Mouse (Mus musculus): ENCODE measurements around the gene Clint1.

Gene Clint1

GRCm38 (mm10) chr11:45847548-45847947 lies 4.3 kb upstream of the Clint1 start:
- no peak for DNase-seq (ENCODE audit: low read depth, low spot score)

- DNase-seq (ENCODE audit: low read depth, low spot score), result no peak
Measured at GRCm38 (mm10) chr11:45848253-45848652, 3.6 kb upstream of the Clint1 start.

- no peak for DNase-seq (ENCODE audit: low read depth, low spot score)
Measured at GRCm38 (mm10) chr11:45849203-45849602, 2.6 kb upstream of the Clint1 start.

GRCm38 (mm10) chr11:45849859-45850258 lies 2.0 kb upstream of the Clint1 start:
- DNase-seq (ENCODE audit: low read depth, low spot score), result no peak

GRCm38 (mm10) chr11:45850317-45850716 lies 1.5 kb upstream of the Clint1 start:
- DNase-seq (ENCODE audit: low read depth, low spot score), result no peak

- DNase-seq (ENCODE audit: low read depth, low spot score), result peak; percentile 62
Measured at GRCm38 (mm10) chr11:45852124-45852994, 508 bp downstream of the Clint1 start.

- no peak for DNase-seq (ENCODE audit: low read depth, low spot score)
Measured at GRCm38 (mm10) chr11:45852995-45853317, 1.1 kb downstream of the Clint1 start.

- no peak for DNase-seq (ENCODE audit: low read depth, low spot score)
Measured at GRCm38 (mm10) chr11:45853916-45854315, 2.1 kb downstream of the Clint1 start.

- no peak for DNase-seq (ENCODE audit: low read depth, low spot score)
Measured at GRCm38 (mm10) chr11:45854381-45854780, 2.5 kb downstream of the Clint1 start.

- no peak for DNase-seq (ENCODE audit: low read depth, low spot score)
Measured at GRCm38 (mm10) chr11:45855407-45856148, 3.7 kb downstream of the Clint1 start.

- DNase-seq (ENCODE audit: low read depth, low spot score), result no peak
Measured at GRCm38 (mm10) chr11:45856149-45856516, 4.3 kb downstream of the Clint1 start.

GRCm38 (mm10) chr11:45861334-45861733 lies 9.5 kb downstream of the Clint1 start:
- DNase-seq (ENCODE audit: low read depth, low spot score), result no peak

GRCm38 (mm10) chr11:45864409-45864808 lies 12.6 kb downstream of the Clint1 start:
- no peak for DNase-seq (ENCODE audit: low read depth, low spot score)

GRCm38 (mm10) chr11:45865861-45866260 lies 14.0 kb downstream of the Clint1 start:
- DNase-seq (ENCODE audit: low read depth, low spot score), result no peak

- no peak for DNase-seq (ENCODE audit: low read depth, low spot score)
Measured at GRCm38 (mm10) chr11:45866534-45866933, 14.7 kb downstream of the Clint1 start.

- peak; percentile 45 for DNase-seq (ENCODE audit: low read depth, low spot score)
Measured at GRCm38 (mm10) chr11:45873666-45874065, 21.8 kb downstream of the Clint1 start.

GRCm38 (mm10) chr11:45874251-45874650 lies 22.4 kb downstream of the Clint1 start:
- no peak for DNase-seq (ENCODE audit: low read depth, low spot score)

GRCm38 (mm10) chr11:45875351-45875935 lies 23.6 kb downstream of the Clint1 start:
- no peak for DNase-seq (ENCODE audit: low read depth, low spot score)

GRCm38 (mm10) chr11:45876036-45876435 lies 24.2 kb downstream of the Clint1 start:
- DNase-seq (ENCODE audit: low read depth, low spot score), result no peak

- DNase-seq (ENCODE audit: low read depth, low spot score), result peak; percentile 36
Measured at GRCm38 (mm10) chr11:45879366-45879765, 27.5 kb downstream of the Clint1 start.

- DNase-seq (ENCODE audit: low read depth, low spot score), result peak; percentile 79
Measured at GRCm38 (mm10) chr11:45881026-45881682, 29.3 kb downstream of the Clint1 start.

GRCm38 (mm10) chr11:45881683-45882068 lies 29.8 kb downstream of the Clint1 start:
- peak; percentile 62 for DNase-seq (ENCODE audit: low read depth, low spot score)
